Mouse (Mus musculus): Measurements from ENCODE around the gene Zfp872.
"Not testable (repeated sequence)": the region's sequence is repeated elsewhere in the genome, so short reads cannot be mapped to it uniquely, and the experiment has no call there.

Zfp872 gene

GRCm38 (mm10) chr9:22169327-22169726, 18.6 kb upstream of the Zfp872 start:
- no peak for DNase-seq (ENCODE audit: low read depth, low spot score)

DNA sequence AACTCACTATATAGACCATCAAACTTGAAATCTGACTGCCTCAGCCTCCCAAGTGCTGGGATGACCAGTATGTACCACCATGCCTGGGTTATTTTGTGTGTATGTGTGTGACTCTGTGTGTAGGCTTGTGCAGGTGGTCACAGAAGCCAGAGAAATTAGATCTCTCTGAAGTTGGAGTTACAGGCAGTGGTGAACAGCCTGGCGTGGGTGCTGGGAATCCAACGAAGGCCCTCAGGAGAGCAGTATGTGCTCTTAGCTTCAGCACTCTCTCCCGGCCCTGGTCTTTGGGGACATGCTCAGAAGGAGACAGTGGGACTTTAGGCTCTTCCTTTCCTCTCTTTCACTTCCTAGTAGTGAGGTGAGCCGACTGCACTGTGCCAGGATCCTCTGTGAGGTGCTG, 15.6 kb upstream of the Zfp872 start:
- DNase-seq (ENCODE audit: low read depth, low spot score), result no peak

DNA sequence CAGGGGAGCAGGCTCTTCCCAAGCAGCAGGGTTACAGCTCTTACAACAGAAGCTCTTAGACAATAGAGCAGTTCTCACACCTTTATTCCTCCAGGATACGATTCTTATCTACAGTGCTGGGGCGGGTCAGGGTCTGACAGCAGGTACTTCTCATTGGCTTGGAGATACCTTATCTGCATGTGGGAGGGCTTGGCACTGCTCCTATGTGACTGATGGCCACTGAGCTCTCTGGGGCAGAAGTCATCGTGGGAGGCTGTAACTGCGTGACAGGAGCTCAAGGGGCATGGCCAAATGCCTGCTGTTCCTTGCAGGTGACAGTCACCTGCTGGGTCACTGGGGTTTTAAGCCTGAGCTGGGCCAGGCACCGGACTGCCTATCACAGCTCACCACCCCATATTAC, 8.5 kb downstream of the Zfp872 start:
- no peak for DNase-seq (ENCODE audit: low read depth, low spot score)

DNA sequence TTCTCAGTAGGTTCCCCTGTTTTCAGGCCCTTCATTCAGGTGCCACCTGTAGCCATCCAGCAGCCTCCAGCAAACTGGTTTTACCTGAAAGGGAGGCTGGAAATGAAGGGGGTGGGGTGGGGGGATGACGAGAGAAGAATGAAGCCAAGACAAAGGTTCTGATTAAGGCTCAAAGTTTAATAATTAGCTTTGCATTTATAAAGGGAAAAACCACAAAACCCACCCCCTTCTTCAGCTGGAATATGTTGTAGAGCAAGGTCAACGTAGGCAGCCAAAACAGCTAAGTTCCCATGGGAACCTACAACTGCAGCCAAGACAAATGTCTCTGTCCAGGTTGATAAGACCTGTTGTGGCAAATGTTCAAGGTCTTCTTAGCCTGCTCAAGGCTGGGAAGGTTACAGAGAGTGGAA, 25.9 kb downstream of the Zfp872 start:
- DNase-seq (ENCODE audit: low read depth, low spot score), result no peak

DNA sequence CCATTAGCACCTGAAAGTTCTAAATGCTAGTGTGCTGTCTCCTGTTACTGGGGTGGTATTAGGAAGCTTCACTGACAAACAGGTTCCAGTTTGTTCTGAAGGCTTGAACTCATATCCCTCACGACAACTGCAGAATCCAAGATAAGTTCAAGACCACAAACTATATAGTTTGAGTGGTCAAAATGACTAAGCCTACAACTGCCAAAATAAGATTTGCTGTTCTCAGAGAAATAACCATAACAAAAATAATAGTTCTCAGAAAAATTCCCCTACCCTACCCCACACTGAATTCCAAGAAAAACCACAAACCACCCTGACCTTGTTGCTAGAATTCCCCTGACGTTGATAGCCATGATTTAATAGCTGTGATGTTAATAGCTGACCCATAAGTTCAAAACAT, 26.7 kb downstream of the Zfp872 start:
- DNase-seq (ENCODE audit: low read depth, low spot score), result no peak

DNA sequence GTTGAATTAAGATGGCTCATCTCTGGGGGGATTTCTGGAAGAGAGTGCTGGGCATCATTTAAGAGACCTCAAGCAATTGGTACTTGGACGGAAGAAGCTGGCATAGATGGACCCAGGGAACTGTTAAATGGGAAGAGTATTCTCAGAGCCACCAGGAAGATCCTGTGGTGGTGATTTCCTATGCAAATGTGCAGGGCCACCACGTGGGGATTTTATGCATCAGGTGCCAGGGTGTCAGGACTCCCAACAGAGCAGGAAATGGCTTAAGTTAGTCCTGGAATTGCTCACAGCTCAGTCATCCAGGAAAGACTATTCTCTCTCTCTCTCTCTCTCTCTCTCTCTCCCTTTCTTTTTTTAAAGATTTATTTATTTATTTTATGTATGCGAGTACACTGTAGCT, 28.8 kb downstream of the Zfp872 start:
- no peak for DNase-seq (ENCODE audit: low read depth, low spot score)

DNA sequence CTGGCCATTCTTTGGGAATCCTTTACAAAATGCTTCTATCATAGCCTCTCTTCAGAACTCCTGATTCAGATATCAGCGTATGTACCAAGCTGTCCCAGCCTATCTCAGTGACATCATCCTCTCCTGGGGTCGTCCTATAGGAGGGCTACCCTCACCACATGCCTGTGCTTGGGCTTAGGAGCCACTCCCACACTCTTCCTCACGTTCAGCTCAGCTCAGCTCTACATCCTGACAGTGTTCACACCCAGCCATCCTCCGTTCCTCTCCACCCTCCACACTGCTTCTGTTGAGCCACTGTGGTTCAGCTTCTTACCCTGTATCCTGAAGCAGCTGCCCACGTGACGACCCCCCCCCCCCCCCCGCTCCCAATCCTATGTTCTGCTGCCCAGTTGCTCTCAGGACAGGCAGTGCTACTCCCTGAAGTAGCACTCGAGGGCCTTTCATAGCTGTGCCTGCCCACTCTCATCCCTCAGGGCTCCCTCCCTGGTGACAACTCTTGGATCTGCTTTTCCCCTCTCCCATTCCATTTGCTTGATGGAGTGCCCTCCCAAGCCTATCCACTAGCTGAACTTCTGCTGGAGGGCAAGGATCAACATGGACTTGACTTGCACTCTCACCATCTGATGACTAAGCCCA, 30.1 kb downstream of the Zfp872 start:
- no peak for DNase-seq (ENCODE audit: low read depth, low spot score)

DNA sequence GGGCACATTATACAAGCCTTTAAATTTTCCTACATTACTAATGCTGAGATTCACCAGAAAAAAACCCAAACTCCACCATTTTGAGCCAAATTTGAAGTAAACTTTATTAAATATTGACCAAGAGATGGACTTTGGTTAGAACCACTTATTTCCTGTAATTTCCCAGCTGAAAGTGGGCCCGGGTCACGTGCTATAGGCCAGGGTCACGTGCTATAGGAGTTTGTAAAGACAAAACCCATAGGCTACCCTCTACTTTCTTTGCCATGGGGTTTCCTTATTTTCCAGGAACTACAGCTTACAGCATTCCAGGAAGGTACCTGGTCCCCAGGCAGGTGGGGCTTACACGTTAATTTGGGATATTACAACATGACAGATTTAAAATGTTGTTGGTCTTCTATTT, 36.2 kb downstream of the Zfp872 start:
- no peak for DNase-seq (ENCODE audit: low read depth, low spot score)

DNA sequence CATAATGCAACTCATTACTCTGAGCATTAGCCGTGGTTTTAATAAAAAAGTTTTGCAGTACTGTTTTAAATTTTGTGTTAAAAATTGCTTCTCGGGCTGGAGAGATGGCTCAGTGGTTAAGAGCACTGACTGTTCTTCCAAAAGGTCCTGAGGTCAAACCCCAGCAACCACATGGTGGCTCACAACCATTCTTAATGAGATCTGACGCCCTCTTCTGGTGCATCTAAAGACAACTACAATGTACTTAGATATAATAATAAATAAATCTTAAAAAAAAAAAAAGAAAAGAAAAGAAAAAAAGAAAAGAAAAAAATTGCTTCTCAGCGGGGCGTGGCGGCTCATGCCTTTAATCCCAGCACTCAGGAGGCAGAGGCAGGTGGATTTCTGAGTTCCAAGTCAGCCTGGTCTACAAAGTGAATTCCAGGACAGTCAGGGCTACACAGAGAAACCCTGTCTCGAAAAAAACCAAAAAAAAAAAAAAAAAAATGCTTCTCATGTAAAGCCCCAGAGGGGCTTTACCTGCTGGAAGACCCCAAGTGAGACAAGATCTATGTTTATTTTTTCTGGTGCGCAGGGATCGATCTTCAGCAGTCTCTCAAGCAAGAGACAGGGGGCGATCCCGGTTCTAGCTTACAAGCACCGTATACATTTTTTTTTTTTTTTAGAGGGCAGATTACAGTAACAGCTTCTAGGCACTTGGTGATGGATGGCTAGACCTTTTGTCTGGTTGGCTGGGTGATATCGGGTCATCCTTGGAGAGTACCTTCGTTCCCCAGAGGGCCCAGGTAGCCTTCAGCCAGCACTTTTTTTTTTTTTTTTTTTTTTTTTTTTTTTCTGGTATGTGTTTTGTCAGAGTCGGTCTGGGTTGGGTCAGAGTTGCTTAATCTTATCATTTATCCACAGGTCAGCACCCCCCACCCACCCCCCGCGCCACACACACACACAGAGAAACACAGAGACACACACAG, 36.9 kb downstream of the Zfp872 start:
- DNase-seq (ENCODE audit: low read depth, low spot score), result no peak

DNA sequence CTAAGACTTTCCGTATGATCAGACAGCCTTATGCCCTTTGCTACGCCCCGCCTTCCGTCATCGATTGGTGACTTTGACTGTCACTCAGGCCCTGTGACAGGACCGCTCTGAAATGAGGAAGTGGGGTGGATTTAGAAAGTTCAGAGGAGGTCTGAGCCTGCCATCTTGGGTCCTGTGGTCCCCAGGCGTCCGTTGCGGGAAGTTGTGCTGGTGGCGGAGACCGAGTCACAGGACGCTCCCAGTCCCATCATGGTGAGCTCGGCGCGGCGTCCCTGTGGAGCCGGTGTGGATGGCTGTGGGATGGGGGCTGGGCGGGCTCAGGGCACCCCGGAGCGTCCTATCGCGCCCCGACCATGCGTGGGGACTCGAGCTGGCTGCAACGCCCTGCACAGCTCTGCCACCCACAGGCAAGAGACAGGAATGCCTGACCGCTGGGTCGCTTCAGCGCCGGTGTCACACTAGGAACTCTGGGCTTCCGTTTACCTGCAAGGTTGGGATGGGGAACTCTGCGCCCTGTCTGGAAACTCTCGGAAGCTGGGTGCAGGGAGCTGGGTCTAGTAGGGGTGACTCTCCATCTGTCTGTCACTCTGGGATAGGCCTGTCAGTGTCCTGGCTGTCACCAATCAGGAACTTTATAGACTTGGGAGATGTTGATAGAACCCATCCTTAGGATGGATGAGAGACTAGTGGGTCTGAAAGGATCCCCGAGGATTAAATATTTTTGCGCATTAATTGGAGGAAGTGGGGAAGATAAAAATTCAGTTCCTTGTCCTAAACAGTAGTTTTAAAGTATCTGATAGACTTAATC, 37.9 kb downstream of the Zfp872 start, which contains the start of gene Zfp809:
Gene Zfp809 (plus strand): TSS at position 134 of the 808 bp plus-strand sequence.
- DNase-seq (ENCODE audit: low read depth, low spot score), result peak; percentile 96

GRCm38 (mm10) chr9:22226389-22226673, 38.4 kb downstream of the Zfp872 start:
- DNase-seq (ENCODE audit: low read depth, low spot score), result not testable (repeated sequence)

DNA sequence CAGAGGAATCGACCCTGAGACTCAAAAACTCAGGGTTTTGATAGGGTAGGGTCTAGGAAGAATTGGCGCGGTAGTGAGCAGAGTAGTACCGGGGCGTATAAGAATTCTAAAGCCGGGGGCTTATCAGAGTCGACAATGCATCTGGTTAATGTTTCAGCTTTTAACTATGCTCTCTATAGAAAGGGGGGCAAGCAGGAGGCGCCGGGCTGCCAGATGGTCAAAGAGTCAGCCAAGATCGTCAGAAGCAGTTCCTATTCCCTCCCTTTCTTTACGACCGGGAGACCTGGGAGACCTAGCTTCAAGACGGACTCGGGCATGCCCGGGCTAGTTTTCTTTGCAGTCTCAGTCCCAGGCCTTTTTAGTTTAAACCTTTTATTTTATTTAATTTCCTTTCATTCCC, 39.0 kb downstream of the Zfp872 start:
- no peak for DNase-seq (ENCODE audit: low read depth, low spot score)

DNA sequence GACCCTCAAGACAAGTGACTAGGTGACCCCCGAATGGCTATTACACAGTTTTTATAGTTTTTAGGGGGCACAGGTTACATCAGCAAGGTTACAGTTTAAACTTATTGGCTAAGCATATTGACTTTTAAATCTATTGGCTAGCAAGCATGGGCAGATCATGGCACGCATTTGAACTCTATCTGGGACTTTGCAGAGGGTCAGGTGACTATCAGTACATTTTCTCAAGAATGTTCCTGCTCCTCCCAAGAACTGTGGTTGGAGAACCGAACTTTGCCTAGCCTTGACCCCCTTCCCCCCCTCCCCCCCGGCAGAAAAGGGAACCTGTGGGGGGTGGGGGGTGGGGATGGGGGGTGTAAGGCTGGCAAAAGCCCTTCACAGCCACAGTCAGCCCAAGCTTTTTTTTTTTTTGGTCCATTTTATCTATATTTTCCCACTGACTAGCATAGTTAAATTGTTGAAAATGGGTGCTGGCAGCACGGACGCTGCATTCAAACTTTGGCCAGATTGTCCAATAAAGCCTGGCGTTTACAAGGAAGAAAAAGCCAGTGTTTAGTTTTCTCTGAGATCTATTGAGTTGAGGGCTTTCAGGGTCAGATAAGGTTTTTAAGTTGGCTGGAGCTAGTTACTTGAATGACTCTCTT, 41.6 kb downstream of the Zfp872 start:
- DNase-seq (ENCODE audit: low read depth, low spot score), result no peak

DNA sequence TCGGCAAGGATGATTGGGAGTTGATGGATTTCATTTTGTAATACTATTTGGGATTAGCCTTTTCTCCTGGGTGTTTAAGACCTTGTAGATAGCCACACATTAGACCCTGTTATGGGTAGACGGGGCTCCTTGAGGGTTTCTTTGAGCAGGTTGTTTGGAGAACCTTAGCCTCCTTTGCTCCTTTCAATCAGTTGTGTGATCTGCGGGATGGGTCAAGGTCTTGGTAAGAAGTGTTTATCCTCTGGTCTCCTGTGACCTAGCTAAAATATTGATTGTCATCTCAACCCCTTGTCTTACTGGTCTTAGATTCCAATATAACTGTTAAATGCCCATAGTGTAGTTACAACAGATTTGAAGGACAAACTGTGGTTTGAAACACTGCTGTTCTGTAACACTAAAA, 42.2 kb downstream of the Zfp872 start:
- no peak for DNase-seq (ENCODE audit: low read depth, low spot score)

GRCm38 (mm10) chr9:22230556-22230955, 42.7 kb downstream of the Zfp872 start:
- DNase-seq (ENCODE audit: low read depth, low spot score), result no peak

- DNase-seq (ENCODE audit: low read depth, low spot score), result no peak
Observed at GRCm38 (mm10) chr9:22240001-22240400, 52.1 kb downstream of the Zfp872 start.

GRCm38 (mm10) chr9:22244242-22244641, 56.4 kb downstream of the Zfp872 start:
- no peak for DNase-seq (ENCODE audit: low read depth, low spot score)

All from WW6 (cell line).